Mouse (Mus musculus) heart, embryonic 12.5 days (tissue): ENCODE measurements around the gene Rasgef1b. TPM values are rescaled to one million over a fixed set of nuclear protein-coding genes. Genes with fewer than 3 reads are reported as not detected.

Experiments
- ATAC-seq: fragments of 200-750 bp; cut with Nextera tagmentation; 2 replicates; pipeline ENCODE4 v1.8.0; 2017; ENCODE audit warnings: moderate TSS enrichment, moderate library complexity; ENCODE audit not compliant: insufficient number of reproducible peaks, low FRiP score
- H3K27ac ChIP-seq: fragments of 300-500 bp; sonication (generic); 2 replicates; pipeline ENCODE4 v1.5.1; 2016; ENCODE audit warnings: mild to moderate bottlenecking, moderate library complexity; ENCODE audit not compliant: poor library complexity, severe bottlenecking
- H3K27me3 ChIP-seq: fragments of 300-500 bp; sonication (generic); replicated peaks from 2 replicates; pipeline ENCODE4 v1.6.1; 2016; ENCODE audit warnings: mild to moderate bottlenecking, moderate library complexity
- H3K36me3 ChIP-seq: fragments of 300-500 bp; sonication (generic); 2 replicates; pipeline ENCODE4 v1.6.1; 2016; ENCODE audit warnings: mild to moderate bottlenecking, moderate library complexity
- H3K4me1 ChIP-seq: fragments of 300-500 bp; sonication (generic); replicated peaks from 2 replicates; pipeline ENCODE4 v1.6.1; 2016; ENCODE audit warnings: mild to moderate bottlenecking
- H3K4me2 ChIP-seq: fragments of 300-500 bp; sonication (generic); 2 replicates; pipeline ENCODE4 v1.6.1; 2016; ENCODE audit warnings: mild to moderate bottlenecking, moderate library complexity
- H3K4me3 ChIP-seq: fragments of 300-500 bp; sonication (generic); 2 replicates; pipeline ENCODE4 v1.5.1; 2016; ENCODE audit warnings: mild to moderate bottlenecking
- H3K9ac ChIP-seq: fragments of 300-500 bp; sonication (generic); 2 replicates; pipeline ENCODE4 v1.6.1; 2016; ENCODE audit warnings: mild to moderate bottlenecking, moderate library complexity
- H3K9me3 ChIP-seq: fragments of 300-500 bp; sonication (generic); replicated peaks from 2 replicates; pipeline ENCODE4 v1.6.1; 2016; ENCODE audit warnings: mild to moderate bottlenecking, moderate library complexity
- whole genome bisulfite sequencing: fragments of 180-500 bp; shearing (Covaris S2); methylation state at CpG from one replicate; pipeline ENCODE4 v1.1.7; 2016; 5-methylcytosine and 5-hydroxymethylcytosine counted together
- polyA plus RNA-seq: library from polyadenylated mRNA; unstranded; fragments of >200 nt; fragmentation: Nextera tagmentation; extraction: Ambion mirVana; gene quantifications from 2 replicates; pipeline ENCODE4 v1.2.1, GENCODE M21; 2016

The Rasgef1b gene
- polyA plus RNA-seq, 1 experiment from 2014 or later: 44.7 TPM

DNA sequence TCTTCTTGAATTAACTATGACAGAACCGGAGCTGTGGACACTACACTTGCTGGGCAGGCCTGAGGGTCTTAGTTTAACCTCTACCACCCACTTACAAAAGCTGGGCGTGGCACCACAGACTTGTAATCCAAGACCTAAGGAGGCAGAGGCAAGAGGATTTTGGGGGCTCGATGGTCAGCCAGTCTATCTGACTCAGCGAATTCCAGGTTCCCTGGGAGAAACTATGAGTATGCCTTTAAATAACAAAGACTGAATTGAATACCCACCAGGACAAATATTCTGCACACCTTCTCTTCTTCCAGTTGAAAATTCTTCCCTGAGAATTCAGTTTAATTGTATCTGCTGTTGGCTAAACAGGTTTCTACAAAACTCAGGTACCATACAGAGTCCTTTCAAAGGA is 440.6 kb downstream of the Rasgef1b start:
- Histone ChIP-seq H3K4me2 (no peak overlapping the region), H3K9me3 (no peaks in the 10 kb centered on the region), H3K27me3 (no peaks in the 10 kb centered on the region), H3K36me3 (no peaks in the 10 kb centered on the region), H3K4me3 (no peak overlapping the region), H3K27ac (no peak overlapping the region), H3K9ac (no peak overlapping the region), H3K4me1 (peaks cover 19% of the 10 kb centered on the region)
- ATAC-seq: no peak
- WGBS: 77% methylated on average over 4 of the region's 4 CpGs

DNA sequence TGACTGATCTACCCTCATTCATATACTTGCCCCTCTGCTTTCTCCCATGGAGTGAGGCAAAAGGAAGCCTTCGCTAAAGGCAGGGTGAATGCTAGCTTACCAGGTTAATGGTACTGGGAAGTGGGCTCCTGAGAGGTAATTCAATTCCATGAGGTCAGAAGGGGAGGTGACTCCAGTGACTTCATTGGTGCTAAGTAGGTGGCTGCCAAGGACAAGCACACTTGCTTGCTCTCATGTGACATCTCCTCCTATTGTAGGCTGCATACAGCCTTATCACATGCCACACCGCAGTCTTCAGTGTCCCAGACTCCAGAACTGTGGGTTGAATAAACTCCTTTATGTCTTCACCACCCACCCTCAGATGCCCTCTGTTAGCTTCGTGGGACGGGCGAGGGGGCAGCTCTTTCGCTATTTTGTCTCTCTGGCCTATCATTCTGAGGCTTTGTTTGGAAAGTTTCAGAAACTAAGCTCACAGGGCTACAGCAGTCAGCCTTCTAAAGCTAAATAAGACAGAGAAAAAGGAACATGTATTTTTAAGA is 441.1 kb downstream of the Rasgef1b start:
- WGBS: 68% methylated on average over 6 of the region's 6 CpGs
- Histone ChIP-seq H3K9me3 (no peaks in the 10 kb centered on the region), H3K27me3 (no peaks in the 10 kb centered on the region), H3K9ac (no peak overlapping the region), H3K4me3 (no peak overlapping the region), H3K36me3 (no peaks in the 10 kb centered on the region), H3K27ac (no peak overlapping the region), H3K4me2 (no peak overlapping the region), H3K4me1 (peaks cover 16% of the 10 kb centered on the region)
- ATAC-seq: no peak

DNA sequence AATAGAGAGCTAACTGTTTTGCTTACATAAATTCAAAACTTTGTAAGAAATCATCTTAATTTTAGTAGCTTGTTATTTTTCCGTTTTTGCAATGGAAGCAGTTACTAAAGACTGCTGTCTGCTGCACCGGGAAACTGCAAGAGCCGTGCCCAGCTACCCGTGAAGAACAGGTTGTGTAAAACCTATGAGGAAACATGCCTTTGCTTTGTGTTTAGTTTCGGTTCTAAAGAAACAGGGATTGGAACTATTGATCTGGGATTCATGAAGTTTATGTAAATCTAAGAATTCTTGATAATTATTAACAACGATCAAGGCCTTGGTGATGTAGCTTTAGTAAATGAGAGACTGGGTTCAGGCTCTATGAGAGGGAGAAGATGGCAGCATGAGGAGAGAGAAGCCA is 442.3 kb downstream of the Rasgef1b start:
- H3K9ac ChIP-seq: no peak overlapping the region
- H3K4me2 ChIP-seq: no peak overlapping the region
- peaks cover 8% of the 10 kb centered on the region for H3K4me1 ChIP-seq
- 81% methylated on average over 6 of the region's 6 CpGs for WGBS
- H3K36me3 ChIP-seq: no peaks in the 10 kb centered on the region
- no peak overlapping the region for H3K27ac ChIP-seq
- H3K27me3 ChIP-seq: no peaks in the 10 kb centered on the region
- H3K9me3 ChIP-seq: no peaks in the 10 kb centered on the region
- ATAC-seq: no peak
- no peak overlapping the region for H3K4me3 ChIP-seq

DNA sequence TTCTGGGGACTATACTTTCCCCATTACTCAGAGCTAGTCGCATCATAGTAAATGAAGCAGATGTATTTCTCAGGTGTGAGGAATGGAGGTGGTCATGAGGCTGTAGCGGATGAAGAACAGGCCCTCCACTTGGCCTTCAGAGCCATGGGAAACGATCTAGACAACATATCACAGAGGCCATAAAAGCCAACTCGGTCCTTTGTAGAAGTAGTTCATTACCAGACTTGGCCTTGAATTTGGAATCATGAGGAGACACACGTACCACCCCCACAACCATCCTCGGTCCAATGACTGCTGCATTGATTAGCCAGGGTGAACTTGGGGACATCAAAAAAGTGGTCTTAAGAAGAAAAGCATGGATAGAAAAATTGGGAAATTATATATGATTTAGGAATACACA is 442.8 kb downstream of the Rasgef1b start:
- no peak for ATAC-seq
- H3K27me3 ChIP-seq: no peaks in the 10 kb centered on the region
- no peak overlapping the region for H3K4me2 ChIP-seq
- H3K9me3 ChIP-seq: no peaks in the 10 kb centered on the region
- H3K9ac ChIP-seq: no peak overlapping the region
- WGBS: 88% methylated on average over 6 of the region's 6 CpGs
- H3K4me1 ChIP-seq: peaks cover 6% of the 10 kb centered on the region
- no peak overlapping the region for H3K4me3 ChIP-seq
- H3K27ac ChIP-seq: no peak overlapping the region
- no peaks in the 10 kb centered on the region for H3K36me3 ChIP-seq

DNA sequence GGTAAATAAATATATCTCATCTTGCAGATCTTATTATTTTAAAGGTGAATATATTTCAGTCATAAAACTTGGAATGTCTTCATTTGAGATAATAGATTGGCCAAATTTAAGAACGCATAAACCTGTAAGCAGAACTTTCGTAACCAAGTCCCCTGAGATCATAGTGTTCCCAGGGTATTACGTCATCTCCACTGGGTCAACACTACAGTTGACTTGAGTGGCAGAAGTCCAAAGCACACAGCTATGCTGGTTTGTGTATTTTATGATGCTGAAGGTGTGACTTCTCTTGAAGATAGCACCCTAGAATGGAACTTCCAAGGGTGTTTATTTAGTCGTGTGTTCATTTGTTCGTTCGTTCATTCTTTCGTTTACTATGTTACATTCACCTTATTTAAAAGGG is 444.5 kb downstream of the Rasgef1b start:
- Histone ChIP-seq H3K27ac (no peak overlapping the region), H3K4me2 (no peak overlapping the region), H3K9me3 (no peaks in the 10 kb centered on the region), H3K4me3 (no peak overlapping the region), H3K36me3 (no peaks in the 10 kb centered on the region), H3K9ac (no peak overlapping the region), H3K27me3 (no peaks in the 10 kb centered on the region), H3K4me1 (peaks cover 9% of the 10 kb centered on the region)
- WGBS: 81% methylated on average over 7 of the region's 7 CpGs
- no peak for ATAC-seq

DNA sequence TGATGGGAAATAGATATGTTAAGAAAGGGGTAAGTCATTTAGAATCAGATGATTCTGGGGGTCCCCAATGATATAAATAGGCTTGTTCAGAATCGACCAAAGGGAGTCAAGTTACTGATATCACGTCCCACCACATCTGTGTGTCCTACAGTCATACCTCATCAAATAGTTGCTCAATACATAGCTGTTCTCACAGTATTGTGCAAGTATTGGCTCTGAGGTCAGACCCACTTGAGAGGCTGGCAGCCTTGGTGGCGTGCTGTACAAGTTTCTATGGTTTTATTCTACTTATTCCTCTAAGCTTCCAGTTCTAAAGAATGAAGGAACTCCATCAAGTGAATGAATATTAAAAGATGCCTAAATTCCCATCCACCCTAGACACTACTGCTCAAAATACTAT is 445.2 kb downstream of the Rasgef1b start:
- 81% methylated on average over 3 of the region's 3 CpGs for WGBS
- no peak overlapping the region for H3K9ac ChIP-seq

DNA sequence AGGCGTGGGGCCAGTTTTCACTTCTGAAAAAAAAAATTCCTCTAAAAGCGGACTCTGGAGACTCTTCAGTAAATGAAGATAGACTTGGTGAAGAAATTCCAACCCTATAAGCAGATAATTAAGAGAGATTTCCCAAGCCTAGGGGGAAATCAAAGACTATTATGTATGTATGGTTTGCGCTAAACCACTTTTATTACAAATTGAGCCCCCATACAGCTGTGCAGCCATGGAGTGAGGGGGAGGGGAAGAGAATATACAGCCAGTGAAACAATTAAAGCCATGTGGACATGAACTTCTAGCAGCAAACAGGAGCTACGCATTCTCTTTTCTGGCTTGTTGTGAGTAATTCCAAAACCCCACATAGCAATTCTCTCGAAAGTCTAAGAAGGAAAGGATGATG is 448.3 kb downstream of the Rasgef1b start:
- WGBS: 83% methylated on average over 5 of the region's 5 CpGs
- ATAC-seq: no peak
- Histone ChIP-seq H3K9ac (no peak overlapping the region), H3K36me3 (no peaks in the 10 kb centered on the region), H3K4me3 (no peak overlapping the region), H3K27ac (no peak overlapping the region), H3K4me1 (peaks cover 12% of the 10 kb centered on the region; the same call in 1 of the 2 replicates), H3K27me3 (no peaks in the 10 kb centered on the region), H3K9me3 (no peaks in the 10 kb centered on the region), H3K4me2 (no peak overlapping the region)

More for the DNA sequence above, 445.2 kb downstream of the Rasgef1b start:
- no peak overlapping the region for H3K4me3 ChIP-seq
- no peak overlapping the region for H3K27ac ChIP-seq
- peaks cover 12% of the 10 kb centered on the region for H3K4me1 ChIP-seq
- no peaks in the 10 kb centered on the region for H3K9me3 ChIP-seq
- no peak overlapping the region for H3K4me2 ChIP-seq
- ATAC-seq: no peak
- no peaks in the 10 kb centered on the region for H3K27me3 ChIP-seq
- H3K36me3 ChIP-seq: no peaks in the 10 kb centered on the region

DNA sequence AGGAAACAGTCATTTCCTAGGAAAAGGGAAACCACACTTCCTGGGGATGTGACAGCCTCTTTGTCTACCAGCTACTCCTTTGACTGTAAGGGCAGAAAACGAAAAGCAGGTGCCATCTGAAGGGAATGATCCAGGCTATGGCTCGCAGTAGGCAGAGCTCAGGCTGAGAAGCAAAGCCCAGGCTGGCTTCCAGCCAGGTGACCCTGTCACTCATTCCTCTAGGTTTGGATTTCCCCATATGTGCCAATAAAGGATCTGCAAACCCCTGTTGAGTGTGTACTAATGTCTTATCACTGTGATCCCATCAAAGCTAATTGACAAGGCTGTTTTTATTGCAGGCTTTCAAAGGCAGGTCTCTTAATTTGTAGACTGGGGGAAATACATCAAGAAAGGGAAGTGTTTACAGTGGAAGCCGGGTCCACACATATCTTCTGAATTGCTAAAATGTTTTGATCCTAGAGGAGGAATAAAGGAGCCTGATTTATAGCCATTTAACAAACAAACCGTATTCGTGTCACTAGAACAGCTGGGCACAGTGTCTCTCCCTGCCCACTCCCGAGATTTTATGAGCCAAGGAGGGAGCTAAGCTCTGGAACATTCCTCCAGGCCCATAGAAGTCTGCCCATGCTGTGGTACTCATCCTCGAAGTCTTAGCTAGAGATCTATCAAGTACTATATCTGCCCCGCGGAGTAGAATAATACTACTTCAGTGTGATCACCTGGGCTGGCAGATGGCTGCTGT is 449.7 kb downstream of the Rasgef1b start:
- no peak for ATAC-seq
- Histone ChIP-seq H3K36me3 (no peaks in the 10 kb centered on the region), H3K27me3 (no peaks in the 10 kb centered on the region), H3K4me2 (no peak overlapping the region), H3K4me1 (peaks cover 16% of the 10 kb centered on the region), H3K27ac (no peak overlapping the region), H3K4me3 (no peak overlapping the region), H3K9me3 (no peaks in the 10 kb centered on the region), H3K9ac (no peak overlapping the region)
- 69% methylated on average over 9 of the region's 9 CpGs for WGBS

DNA sequence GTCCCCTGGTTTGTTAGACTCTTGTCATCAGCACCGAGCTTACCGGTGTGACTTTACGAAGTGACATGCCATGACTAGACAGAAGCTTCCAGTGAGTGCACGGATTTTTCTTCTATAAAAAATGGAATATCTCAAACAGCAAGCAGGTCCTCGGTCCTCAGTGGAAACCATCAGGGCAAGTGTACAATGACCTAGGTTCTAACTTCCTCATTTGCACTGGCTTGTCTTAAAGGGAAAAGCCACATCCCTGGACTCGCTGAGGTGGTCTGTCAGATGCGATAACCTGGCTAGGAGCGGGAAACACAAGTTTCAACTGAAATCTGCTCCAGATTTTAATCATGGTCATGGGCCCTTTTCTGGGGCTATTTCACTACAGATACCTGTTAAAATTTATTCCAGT is 450.5 kb downstream of the Rasgef1b start:
- Histone ChIP-seq H3K4me3 (no peak overlapping the region), H3K9ac (no peak overlapping the region), H3K4me2 (no peak overlapping the region), H3K4me1 (peaks cover 21% of the 10 kb centered on the region), H3K36me3 (no peaks in the 10 kb centered on the region), H3K27ac (no peak overlapping the region), H3K9me3 (no peaks in the 10 kb centered on the region), H3K27me3 (no peaks in the 10 kb centered on the region)
- WGBS: 75% methylated on average over 8 of the region's 8 CpGs
- no peak for ATAC-seq

DNA sequence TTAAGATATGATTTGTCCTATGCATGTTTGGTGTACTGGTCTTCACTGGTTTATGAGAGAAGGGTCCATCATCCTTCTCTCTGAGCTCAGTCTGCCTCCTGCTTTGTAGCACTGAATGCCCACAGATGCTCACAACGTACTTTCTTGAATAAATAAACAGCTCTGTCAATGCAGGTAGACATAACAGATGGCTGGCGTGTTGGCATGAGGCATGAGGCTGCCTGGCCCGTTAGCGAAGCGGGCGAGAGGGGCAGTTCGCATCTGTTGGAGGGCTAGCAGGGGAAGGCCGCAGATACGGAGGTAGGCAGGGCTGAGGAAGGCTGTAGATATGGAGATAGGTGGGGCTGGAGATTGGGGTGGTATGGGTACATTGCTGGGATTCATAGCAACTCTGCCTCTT is 451.3 kb downstream of the Rasgef1b start:
- no peaks in the 10 kb centered on the region for H3K27me3 ChIP-seq
- no peak overlapping the region for H3K9ac ChIP-seq
- 85% methylated on average over 9 of the region's 9 CpGs for WGBS
- H3K4me3 ChIP-seq: no peak overlapping the region
- no peaks in the 10 kb centered on the region for H3K9me3 ChIP-seq
- no peaks in the 10 kb centered on the region for H3K36me3 ChIP-seq
- no peak overlapping the region for H3K4me2 ChIP-seq
- ATAC-seq: no peak
- H3K27ac ChIP-seq: no peak overlapping the region
- H3K4me1 ChIP-seq: peaks cover 21% of the 10 kb centered on the region

DNA sequence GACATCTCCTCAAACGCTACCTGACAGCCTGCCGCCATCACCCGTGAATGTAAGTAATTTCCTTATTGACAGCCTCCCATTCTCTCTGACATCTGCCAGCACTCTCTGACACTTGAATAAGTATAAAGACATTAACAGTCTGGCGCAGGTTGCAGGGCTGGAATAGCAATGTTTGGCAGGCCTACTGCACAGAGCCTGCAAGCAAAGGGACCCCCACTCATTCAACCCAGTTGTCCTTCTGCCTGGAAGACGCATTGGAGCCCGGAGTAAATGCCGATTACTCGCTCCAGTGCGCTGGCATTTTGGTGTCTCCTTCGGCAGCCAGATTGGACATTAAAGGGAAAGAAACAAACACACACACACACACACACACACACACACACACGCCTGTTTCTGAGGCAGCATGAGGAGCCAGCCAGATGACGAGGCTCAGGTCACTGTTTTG is 454.7 kb downstream of the Rasgef1b start:
- Histone ChIP-seq H3K27me3 (no peaks in the 10 kb centered on the region), H3K4me2 (no peak overlapping the region), H3K9ac (no peak overlapping the region), H3K27ac (no peak overlapping the region), H3K9me3 (no peaks in the 10 kb centered on the region), H3K4me1 (peaks cover 17% of the 10 kb centered on the region), H3K4me3 (no peak overlapping the region), H3K36me3 (no peaks in the 10 kb centered on the region)
- ATAC-seq: no peak
- WGBS: 54% methylated on average over 12 of the region's 12 CpGs

DNA sequence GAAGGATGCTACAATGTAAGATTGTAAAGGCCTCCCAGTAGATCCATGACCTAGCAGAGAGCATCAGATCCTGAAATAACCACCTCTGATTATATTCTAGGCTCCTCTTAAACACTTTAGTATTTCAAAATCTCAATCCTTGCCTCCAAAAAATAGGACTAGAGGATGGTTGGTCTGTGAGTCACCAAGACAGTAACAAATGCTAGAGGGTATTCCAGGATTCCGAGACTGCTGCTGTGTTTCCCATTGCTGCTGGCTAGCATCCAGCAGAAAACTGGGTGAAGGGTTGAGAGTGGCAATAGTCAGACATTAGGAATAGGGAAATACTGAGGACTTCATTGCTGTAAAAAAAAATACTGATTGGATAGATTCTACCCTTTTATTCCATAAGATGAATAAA is 457.3 kb downstream of the Rasgef1b start:
- ATAC-seq: no peak
- Histone ChIP-seq H3K4me3 (no peak overlapping the region), H3K4me1 (peaks cover 9% of the 10 kb centered on the region), H3K4me2 (no peak overlapping the region), H3K9ac (no peak overlapping the region), H3K27ac (no peak overlapping the region), H3K27me3 (no peaks in the 10 kb centered on the region), H3K9me3 (no peaks in the 10 kb centered on the region), H3K36me3 (no peaks in the 10 kb centered on the region)
- 50% methylated on average over 1 of the region's 1 CpGs for WGBS
